Mouse (Mus musculus): ENCODE results near the gene Khnyn. TPM values are rescaled to one million over a fixed set of nuclear protein-coding genes. Genes with fewer than 3 reads are reported as not detected.

Khnyn gene
- polyA plus RNA-seq, 1 experiment from 2014 or later = 13.1 TPM

GRCm38 (mm10) chr14:55862970-55863369 lies 21.8 kb upstream of the Khnyn start:
- Histone ChIP-seq H3K79me2 (ENCODE audit: inconsistent target) (no peaks in the 10 kb centered on the region), H3K4me3 (ENCODE audit: inconsistent target) (no peak overlapping the region), H3K27ac (no peak overlapping the region), H3K36me3 (ENCODE audit: inconsistent target) (no peaks in the 10 kb centered on the region)
- WGBS (ENCODE audit: missing documents) = 97% methylated on average over 10 of the region's 10 CpGs

DNA sequence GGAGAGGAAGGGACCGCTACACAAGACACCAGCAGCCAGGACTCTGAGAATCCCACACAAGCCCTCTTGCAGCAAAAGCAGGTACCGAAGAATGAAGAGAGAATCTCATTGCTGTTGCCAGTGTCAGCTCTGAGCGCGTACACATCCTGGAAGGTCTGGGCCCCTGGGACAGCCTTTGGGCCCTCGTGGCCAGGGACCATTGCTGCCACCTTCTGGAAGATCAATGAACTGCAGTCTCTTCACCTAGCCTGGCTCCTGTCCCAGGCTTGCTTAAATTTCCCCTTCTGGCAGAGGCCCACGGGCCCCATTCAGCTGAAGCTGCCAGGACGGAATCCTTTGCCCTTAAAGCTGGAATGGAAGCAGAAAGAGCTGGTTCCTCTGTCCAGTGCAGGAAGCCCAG lies 21.0 kb upstream of the Khnyn start:
- H3K79me2 ChIP-seq (ENCODE audit: inconsistent target) = no peaks in the 10 kb centered on the region
- H3K36me3 ChIP-seq (ENCODE audit: inconsistent target) = no peaks in the 10 kb centered on the region
- H3K27ac ChIP-seq = no peak overlapping the region
- 41% methylated on average over 7 of the region's 7 CpGs for WGBS (ENCODE audit: missing documents)
- no peak overlapping the region for H3K4me3 ChIP-seq (ENCODE audit: inconsistent target)

GRCm38 (mm10) chr14:55866962-55867361 lies 17.8 kb upstream of the Khnyn start:
- Histone ChIP-seq H3K4me3 (ENCODE audit: inconsistent target) (no peak overlapping the region), H3K79me2 (ENCODE audit: inconsistent target) (no peaks in the 10 kb centered on the region), H3K36me3 (ENCODE audit: inconsistent target) (no peaks in the 10 kb centered on the region), H3K27ac (no peak overlapping the region)
- 49% methylated on average over 4 of the region's 4 CpGs for WGBS (ENCODE audit: missing documents)

- Histone ChIP-seq H3K79me2 (ENCODE audit: inconsistent target) (no peaks in the 10 kb centered on the region), H3K27ac (no peak overlapping the region), H3K36me3 (ENCODE audit: inconsistent target) (no peaks in the 10 kb centered on the region), H3K4me3 (ENCODE audit: inconsistent target) (no peak overlapping the region)
- WGBS (ENCODE audit: missing documents) = 92% methylated on average over 14 of the region's 14 CpGs
These were observed 16.3 kb upstream of the Khnyn start for GRCm38 (mm10) chr14:55868230-55869026.

DNA sequence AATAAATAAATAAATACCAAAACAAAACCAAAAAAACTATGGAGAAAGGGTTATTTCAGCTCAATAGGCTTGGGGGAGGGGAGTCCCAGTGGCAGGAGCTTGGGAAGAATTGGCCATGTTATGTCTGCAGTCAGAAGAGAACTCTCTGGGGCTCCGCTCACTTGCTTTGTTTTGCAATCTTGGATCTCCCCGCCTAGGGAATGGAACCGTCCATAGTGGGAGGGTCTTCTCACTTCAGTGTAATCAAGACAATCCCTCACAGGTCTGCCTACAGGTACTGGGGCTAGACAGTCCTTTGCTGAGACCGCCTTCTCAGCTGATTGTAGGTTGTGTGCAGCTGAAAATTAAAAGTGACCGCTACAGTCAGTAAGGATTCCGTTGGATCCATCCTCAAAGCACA lies 15.2 kb upstream of the Khnyn start:
- H3K27ac ChIP-seq = no peak overlapping the region
- no peaks in the 10 kb centered on the region for H3K36me3 ChIP-seq (ENCODE audit: inconsistent target)
- WGBS (ENCODE audit: missing documents) = 93% methylated on average over 6 of the region's 6 CpGs
- no peak overlapping the region for H3K4me3 ChIP-seq (ENCODE audit: inconsistent target)
- H3K79me2 ChIP-seq (ENCODE audit: inconsistent target) = no peaks in the 10 kb centered on the region

DNA sequence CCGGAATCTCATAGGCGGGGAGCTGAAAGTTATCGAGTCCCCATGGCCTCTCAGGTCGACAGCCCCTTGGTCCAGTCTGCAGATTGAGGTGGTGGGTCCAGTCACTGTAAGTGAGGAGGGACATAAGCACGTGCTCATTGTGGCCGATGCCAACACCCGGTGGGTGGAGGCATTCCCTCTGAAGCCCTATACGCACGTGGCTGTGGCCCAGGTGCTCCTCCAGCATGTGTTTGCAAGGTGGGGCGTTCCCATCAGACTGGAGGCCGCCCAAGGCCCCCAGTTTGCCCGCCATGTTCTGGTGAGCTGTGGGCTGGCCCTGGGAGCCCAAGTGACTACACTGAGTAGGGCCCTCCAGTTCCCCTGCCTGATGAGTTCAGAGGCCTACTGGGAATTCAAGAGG lies 12.7 kb upstream of the Khnyn start:
- no peak overlapping the region for H3K27ac ChIP-seq
- WGBS (ENCODE audit: missing documents) = 90% methylated on average over 10 of the region's 12 CpGs
- no peak overlapping the region for H3K4me3 ChIP-seq (ENCODE audit: inconsistent target)
- H3K36me3 ChIP-seq (ENCODE audit: inconsistent target) = no peaks in the 10 kb centered on the region
- no peaks in the 10 kb centered on the region for H3K79me2 ChIP-seq (ENCODE audit: inconsistent target)

DNA sequence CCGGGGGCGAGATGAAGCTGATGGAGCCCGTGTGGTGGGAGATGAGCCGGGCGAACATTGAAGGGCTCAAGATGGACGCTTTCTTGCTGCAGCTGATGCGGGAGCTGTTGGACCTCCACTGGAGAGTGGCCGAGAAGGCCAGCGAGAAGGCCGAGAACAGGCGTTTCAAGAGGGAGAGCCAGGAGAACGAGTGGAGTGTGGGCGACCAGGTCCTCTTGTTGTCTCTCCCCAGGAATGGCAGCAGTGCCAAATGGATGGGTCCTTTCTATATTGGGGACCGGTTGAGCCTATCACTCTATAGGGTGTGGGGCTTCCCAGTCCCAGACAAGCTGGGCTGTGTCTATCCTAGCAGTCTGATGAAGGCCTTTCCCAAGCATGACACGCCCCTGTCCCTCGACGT lies 12.2 kb upstream of the Khnyn start:
- no peak overlapping the region for H3K4me3 ChIP-seq (ENCODE audit: inconsistent target)
- H3K79me2 ChIP-seq (ENCODE audit: inconsistent target) = no peaks in the 10 kb centered on the region
- H3K36me3 ChIP-seq (ENCODE audit: inconsistent target) = no peaks in the 10 kb centered on the region
- no peak overlapping the region for H3K27ac ChIP-seq
- 95% methylated on average over 17 of the region's 17 CpGs for whole genome bisulfite sequencing (ENCODE audit: missing documents)

GRCm38 (mm10) chr14:55873242-55873713 lies 11.5 kb upstream of the Khnyn start:
- H3K36me3 ChIP-seq (ENCODE audit: inconsistent target) = no peaks in the 10 kb centered on the region
- no peak overlapping the region for H3K4me3 ChIP-seq (ENCODE audit: inconsistent target)
- H3K79me2 ChIP-seq (ENCODE audit: inconsistent target) = no peaks in the 10 kb centered on the region
- no peak overlapping the region for H3K27ac ChIP-seq
- 88% methylated on average over 8 of the region's 8 CpGs for WGBS (ENCODE audit: missing documents)

- H3K36me3 ChIP-seq (ENCODE audit: inconsistent target) = no peaks in the 10 kb centered on the region
- no peak overlapping the region for H3K27ac ChIP-seq
- no peak overlapping the region for H3K4me3 ChIP-seq (ENCODE audit: inconsistent target)
- 14% methylated on average over 30 of the region's 30 CpGs for WGBS (ENCODE audit: missing documents)
- H3K79me2 ChIP-seq (ENCODE audit: inconsistent target) = no peaks in the 10 kb centered on the region
These were observed 10.7 kb upstream of the Khnyn start for GRCm38 (mm10) chr14:55873714-55874683.

DNA sequence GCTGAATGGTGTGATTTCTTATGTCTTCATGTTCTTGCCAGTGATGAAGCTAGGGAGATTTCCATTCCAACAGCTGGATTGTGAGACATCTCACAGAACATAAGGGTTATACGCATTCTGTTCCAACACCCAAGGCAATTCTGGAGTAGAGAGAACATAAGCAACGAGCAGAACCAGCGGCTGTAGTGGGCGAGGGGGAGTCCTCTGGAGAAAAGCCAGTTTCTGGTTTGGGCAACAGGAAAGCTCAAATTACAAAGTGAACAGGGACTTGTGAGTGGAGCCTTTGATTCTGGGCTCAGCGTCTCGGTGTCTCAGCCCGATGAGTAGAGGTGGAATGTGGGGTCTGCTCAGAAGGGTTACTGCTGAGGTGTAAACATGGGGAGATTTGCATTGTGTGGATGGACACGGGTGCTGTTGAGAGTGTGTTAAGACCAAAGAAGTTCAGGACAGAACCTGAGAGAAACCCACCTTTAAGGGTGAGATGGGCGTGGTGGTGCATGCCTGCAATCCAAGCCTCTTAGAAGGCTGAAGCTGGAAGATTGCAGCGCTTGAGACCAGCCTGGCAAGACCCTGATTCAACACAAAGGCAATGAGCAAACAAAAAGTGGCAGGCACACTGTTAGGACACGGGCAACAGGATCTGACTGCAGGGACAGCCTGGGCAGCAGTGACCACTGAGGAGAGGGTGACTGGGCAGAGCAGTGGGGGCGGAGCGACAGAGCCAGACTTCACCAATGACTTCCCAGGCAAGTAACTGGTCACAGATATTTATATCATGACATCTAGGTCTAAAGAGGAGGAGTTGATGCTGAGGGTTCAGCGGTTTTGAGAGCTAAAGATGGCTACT lies 7.1 kb upstream of the Khnyn start:
- H3K4me3 ChIP-seq (ENCODE audit: inconsistent target) = no peak overlapping the region
- no peak overlapping the region for H3K27ac ChIP-seq
- H3K79me2 ChIP-seq (ENCODE audit: inconsistent target) = no peaks in the 10 kb centered on the region
- 22% methylated on average over 14 of the region's 14 CpGs for WGBS (ENCODE audit: missing documents)
- H3K36me3 ChIP-seq (ENCODE audit: inconsistent target) = no peaks in the 10 kb centered on the region

DNA sequence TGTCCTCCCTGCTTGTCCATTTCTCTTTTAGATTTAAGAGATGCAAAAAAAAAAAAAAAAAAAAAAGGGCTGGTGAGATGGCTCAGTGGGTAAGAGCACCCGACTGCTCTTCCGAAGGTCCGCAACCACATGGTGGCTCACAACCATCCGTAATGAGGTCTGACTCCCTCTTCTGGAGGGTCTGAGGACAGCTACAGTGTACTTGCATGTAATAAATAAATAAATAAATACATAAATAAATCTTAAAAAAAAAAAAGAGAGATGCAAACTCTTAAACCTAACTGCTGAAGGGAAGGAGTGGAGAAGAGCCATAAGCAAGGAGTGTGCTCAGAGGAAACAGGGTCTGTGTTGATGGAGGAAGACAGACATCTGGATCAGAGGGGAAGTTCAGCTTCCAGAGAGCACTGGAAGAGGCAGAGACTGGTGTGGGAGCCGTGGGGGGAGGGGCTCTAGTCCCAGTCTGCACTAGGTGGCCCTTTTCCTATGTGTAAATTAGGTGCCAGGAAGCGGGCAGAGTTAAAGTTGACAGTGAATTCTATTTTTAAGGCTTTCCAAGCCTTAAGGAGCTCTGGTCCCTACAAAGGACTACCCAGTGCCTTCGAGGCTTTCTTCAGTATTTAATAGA lies 6.3 kb upstream of the Khnyn start:
- Histone ChIP-seq H3K79me2 (ENCODE audit: inconsistent target) (no peaks in the 10 kb centered on the region), H3K4me3 (ENCODE audit: inconsistent target) (no peak overlapping the region), H3K36me3 (ENCODE audit: inconsistent target) (no peaks in the 10 kb centered on the region), H3K27ac (no peak overlapping the region)
- 16% methylated on average over 7 of the region's 7 CpGs for WGBS (ENCODE audit: missing documents)

DNA sequence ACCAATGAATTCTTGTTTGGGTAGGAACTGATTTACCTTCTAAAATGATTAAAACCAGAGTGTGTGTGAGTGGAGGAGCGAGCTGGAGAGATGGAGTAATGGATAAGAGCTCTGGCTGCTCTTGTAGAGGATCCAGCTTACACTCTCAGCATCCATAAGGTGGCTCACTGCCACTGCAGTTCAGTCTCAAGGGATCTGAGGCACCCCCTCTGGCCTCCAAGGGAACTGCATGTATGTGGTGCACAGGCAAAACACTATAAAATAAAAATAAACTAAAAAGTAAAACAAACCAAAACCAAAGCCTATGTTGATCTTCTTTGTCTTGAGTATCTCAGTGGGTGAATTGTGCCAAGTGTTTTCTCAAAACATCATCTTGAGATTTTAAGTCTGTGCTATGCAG lies 5.1 kb upstream of the Khnyn start:
- WGBS (ENCODE audit: missing documents) = 17% methylated on average over 1 of the region's 1 CpGs
- Histone ChIP-seq H3K4me3 (ENCODE audit: inconsistent target) (no peak overlapping the region), H3K36me3 (ENCODE audit: inconsistent target) (no peaks in the 10 kb centered on the region), H3K79me2 (ENCODE audit: inconsistent target) (no peaks in the 10 kb centered on the region), H3K27ac (no peak overlapping the region)

GRCm38 (mm10) chr14:55880982-55881381 lies 3.8 kb upstream of the Khnyn start:
- 91% methylated on average over 8 of the region's 8 CpGs for WGBS (ENCODE audit: missing documents)
- Histone ChIP-seq H3K79me2 (ENCODE audit: inconsistent target) (no peaks in the 10 kb centered on the region; the same call in 1 of the 2 replicates), H3K36me3 (ENCODE audit: inconsistent target) (no peaks in the 10 kb centered on the region), H3K4me3 (ENCODE audit: inconsistent target) (no peak overlapping the region), H3K27ac (no peak overlapping the region)

DNA sequence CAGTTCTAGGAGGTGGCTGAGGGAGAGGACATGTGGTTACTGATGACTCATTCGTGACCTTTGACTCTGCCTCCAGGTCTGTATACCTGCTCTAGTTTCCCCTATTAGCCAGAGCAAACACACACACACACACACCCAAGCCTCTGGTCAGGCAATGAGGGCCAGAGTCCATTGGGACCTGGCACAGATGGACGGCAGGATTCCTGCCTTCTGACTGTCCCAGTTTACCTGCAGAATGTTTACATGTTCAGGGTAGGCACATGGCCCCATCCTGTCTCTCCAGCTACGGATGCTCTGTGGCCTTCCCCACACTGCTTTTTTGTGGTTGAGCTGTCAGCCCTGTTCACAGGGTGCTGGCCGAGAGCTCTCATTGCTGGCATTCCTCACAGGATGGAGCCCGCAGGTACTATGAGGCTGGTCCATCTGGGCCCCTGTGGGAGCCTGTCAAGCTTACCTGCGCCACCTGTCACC lies 2.5 kb upstream of the Khnyn start:
- Histone ChIP-seq H3K27ac (no peak overlapping the region), H3K4me3 (ENCODE audit: inconsistent target) (no peak overlapping the region), H3K36me3 (ENCODE audit: inconsistent target) (peaks cover 9% of the 10 kb centered on the region; the same call in 1 of the 2 replicates), H3K79me2 (ENCODE audit: inconsistent target) (peaks cover 10% of the 10 kb centered on the region)
- WGBS (ENCODE audit: missing documents) = 57% methylated on average over 6 of the region's 6 CpGs
